Mouse (Mus musculus) lung, adult 2 months (tissue): ENCODE data around the gene Psip1.

Experiments used
- CTCF ChIP-seq: fragments of 200-500 bp; IDR thresholded peaks from 2 replicates; pipeline ENCODE4 v1.5.1; 2011; ENCODE audit warnings: mild to moderate bottlenecking, low read length, control low read depth; ENCODE audit not compliant: insufficient read depth
- POLR2A ChIP-seq: fragments of 200-500 bp; IDR thresholded peaks from 2 replicates; pipeline ENCODE4 v1.6.1; 2011; ENCODE audit warnings: low read depth, mild to moderate bottlenecking, control low read depth, low read length, borderline replicate concordance; ENCODE audit errors: extremely low read depth

- TF ChIP-seq POLR2A (no peak), CTCF (no peak)
Measured at GRCm38 (mm10) chr4:83489121-83489520, 2.9 kb upstream of the Psip1 start.
